Mouse (Mus musculus) thymus, postnatal 36 days (tissue): Measurements from ENCODE around the gene Tom1l2.
A peak's percentile ranks its signal among the peaks of the same experiment; 100 is the strongest.

Experiments used
- DNase-seq, 2 experiments: peaks; one replicate each; pipeline ENCODE4 v3.0.0; 2022; ENCODE audit warnings: mixed read lengths in 2 of 2

The Tom1l2 gene

GRCm38 (mm10) chr11:60352559-60353411 lies at the start of gene Tom1l2, which contains the start of gene Drc3:
Gene Tom1l2 (minus strand): TSS chr11:60352905.
Gene Drc3 (plus strand): TSS chr11:60353329.
- peak; percentile 96 to 98 for DNase-seq

- DNase-seq, result no peak
Observed at GRCm38 (mm10) chr11:60397172-60397571, 44.5 kb upstream of the Tom1l2 start.

DNA sequence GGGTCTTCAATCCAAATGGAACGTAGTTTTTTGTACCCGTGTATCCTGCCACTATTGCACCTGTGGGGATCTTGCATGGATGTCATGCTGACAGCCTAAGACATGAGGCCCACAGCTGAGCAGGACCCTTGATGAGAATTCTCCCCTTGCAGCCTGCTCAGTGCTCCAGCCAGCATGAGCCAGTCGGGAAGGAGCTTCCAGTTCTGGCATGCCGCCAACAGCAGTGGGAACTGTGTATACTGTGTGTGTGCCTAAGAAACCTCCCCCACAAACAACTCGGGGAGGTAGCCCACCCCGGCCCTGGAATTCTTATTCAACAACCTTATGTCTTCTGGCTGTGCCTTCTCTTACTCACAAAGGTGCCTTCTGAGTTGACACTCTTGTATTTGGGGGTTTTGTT lies 43.8 kb upstream of the Tom1l2 start:
- no peak for DNase-seq

DNA sequence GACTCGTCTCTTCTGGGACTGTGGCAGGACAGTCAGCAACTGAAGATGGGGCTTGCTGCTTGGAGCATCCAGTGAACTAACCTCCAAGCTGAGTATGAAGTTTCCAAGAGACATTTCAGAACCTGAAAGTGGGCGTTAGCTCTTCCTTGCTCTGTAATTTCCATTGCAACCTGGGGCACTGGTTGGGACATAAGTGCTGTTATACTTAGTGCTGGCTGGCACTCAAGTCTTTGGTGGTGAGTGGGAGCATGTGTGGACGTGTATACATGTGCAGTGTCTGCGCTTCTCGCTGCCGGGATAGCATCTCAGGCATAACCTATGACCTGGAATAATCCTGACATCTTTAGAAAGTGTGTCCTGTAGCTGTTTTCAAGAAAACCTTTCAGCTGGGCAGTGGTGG lies 38.6 kb upstream of the Tom1l2 start:
- DNase-seq, result no peak

GRCm38 (mm10) chr11:60387944-60388343 lies 35.2 kb upstream of the Tom1l2 start:
- DNase-seq, result no peak

DNA sequence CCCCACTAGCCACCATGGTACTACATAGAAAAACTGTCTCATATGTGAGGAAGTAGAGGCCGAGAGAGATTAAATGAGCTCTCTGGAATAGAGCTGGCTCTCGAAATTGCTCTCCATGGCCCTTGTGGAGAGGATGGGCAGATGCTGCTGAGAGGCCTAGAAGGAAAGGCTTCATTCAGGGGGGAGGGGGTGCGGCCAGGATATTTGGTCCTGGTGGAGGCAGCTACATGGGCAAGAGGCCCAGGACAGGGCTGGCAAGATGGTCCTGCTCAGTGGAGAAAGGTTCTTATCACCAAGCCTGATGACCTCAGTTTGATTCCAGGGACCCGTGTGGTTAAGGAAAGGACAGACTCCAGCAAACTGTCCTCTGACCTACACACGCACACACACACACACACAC lies 33.2 kb upstream of the Tom1l2 start:
- DNase-seq, result no peak

DNA sequence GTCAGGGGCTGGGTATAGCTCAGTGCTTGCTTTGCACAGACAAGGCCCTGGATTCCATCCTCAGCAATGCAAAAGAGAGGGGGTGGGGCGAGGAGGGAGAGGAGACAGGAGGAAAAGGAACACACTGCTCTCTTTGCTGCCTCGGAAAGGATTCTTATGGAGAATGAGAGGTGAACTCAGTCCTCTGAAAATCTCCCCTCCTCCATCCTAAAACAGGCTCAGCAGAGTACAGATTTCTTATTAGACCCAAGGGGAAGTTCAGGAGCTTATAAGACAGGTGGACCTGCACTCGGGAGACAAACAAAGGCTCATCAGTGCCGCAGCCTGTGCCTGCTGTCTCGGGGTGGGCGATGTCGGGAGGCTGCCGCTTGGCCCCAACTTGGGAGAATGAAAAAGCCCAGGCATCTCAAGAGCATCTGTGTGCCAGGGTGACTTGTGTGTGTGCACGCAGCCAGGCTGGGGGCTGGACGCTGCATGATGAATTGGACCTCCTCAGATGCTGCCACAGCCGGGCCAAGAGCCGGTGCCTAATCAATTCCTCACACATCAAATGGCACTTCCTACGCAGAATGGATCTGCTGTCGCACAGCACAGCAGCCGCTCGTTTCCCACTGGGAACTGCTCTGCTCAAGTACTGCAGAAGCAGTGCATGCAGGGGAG lies 32.2 kb upstream of the Tom1l2 start:
- no peak for DNase-seq

- no peak for DNase-seq
Observed at GRCm38 (mm10) chr11:60383518-60383917, 30.8 kb upstream of the Tom1l2 start.

- no peak for DNase-seq
Observed at GRCm38 (mm10) chr11:60374481-60374880, 21.8 kb upstream of the Tom1l2 start.

GRCm38 (mm10) chr11:60370431-60370830 lies 17.7 kb upstream of the Tom1l2 start:
- no peak for DNase-seq

DNA sequence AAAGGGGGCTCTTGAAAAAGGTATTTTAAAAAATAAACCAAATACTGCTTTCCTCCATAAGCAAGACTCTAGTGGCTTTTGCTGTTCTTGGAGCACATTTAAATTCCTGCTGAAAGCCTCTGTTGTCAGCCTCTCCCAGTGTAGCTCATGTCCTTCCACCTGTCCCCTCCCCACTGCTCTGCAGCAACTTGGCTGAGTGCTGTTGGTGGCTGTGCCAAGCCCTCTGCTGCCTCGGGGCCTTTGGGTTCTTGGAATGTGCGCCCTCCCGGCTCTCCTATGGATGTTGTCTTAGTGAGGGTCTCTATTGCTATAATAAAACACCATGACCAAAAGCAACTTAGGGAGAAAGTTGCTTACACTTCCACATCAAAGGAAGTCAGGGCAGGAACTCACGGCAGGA lies 16.7 kb upstream of the Tom1l2 start:
- no peak for DNase-seq

- DNase-seq, result no peak
Observed at GRCm38 (mm10) chr11:60368909-60369308, 16.2 kb upstream of the Tom1l2 start.

GRCm38 (mm10) chr11:60367256-60367655 lies 14.6 kb upstream of the Tom1l2 start:
- DNase-seq, result no peak

DNA sequence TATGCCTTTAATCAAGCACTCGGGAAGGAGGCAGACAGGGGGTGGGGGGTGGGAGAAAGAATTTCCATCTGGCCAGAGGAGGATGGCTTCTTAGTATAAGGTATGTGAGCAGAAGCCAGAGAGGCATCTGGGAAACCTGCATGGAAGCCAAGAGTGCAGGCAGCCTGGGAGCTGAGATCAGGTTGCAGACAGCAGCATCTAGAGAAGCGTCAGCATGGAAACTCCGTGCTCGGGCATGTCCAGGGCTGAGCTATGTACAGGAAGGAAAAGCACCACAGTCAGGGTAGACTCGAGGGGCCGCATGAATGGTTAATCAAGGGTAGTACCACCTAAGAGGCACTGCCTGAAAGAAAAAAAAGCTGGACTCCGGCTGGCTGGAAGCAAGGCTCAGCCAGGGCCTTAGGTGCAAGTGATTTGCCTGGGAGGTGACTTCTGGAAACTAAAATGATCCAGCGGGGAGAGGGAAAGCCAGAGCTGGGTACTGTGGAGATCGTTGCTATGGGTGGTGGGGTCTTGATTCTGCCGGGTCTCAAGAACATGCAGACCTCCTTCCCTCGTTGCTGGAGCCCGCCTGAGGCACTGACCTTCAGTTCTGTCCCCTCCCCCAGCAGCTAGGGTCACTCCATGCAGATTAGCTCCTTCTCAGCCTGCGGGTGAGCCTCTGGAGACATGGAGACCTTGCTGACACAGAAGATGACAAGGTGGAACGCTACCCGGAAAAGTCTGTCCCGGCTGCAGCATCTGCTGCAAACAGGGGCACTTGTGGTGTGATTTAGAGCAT lies 13.7 kb upstream of the Tom1l2 start:
- DNase-seq, result no peak

GRCm38 (mm10) chr11:60360631-60361201 lies 8.0 kb upstream of the Tom1l2 start:
- DNase-seq, result no peak

- no peak for DNase-seq
Observed at GRCm38 (mm10) chr11:60359936-60360335, 7.2 kb upstream of the Tom1l2 start.

DNA sequence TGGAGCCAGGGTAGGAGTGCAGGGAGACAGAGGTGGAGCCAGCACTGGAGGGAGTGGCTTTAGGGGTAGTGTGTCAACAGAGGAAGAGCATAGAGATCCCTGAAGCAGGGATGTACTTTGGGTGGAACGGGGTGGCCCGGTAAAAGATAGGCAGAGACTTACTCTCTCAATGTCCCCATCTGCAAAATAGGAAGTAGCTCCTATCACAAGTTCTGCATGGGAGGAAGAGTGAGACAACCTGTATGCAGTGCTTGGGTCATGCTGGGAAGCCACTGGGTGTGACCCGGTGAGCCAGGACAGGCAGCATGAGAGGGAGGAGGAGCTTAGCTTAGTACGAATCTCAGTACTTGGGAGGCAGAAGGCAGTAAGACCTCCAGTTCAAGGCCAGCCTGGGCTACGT lies 6.4 kb upstream of the Tom1l2 start:
- no peak for DNase-seq

DNA sequence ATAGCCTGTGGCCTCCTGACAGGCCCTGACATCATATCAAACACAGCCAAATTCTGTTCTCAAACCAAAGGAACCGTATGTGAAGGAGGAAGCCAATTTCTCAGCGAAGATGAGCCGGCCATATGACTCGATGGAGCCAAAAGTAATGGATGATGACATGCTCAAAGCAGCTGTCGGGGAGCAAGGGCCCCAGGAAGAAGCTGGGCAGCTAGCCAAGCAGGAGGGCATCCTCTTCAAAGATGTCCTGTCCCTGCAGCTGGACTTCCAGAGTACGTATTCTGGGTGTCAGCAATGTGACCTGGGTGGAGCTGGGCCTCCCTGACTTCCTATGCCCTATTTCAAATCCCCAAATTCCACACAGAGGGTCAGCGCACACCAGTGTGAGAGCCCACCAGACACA lies 5.8 kb upstream of the Tom1l2 start:
- DNase-seq, result no peak

DNA sequence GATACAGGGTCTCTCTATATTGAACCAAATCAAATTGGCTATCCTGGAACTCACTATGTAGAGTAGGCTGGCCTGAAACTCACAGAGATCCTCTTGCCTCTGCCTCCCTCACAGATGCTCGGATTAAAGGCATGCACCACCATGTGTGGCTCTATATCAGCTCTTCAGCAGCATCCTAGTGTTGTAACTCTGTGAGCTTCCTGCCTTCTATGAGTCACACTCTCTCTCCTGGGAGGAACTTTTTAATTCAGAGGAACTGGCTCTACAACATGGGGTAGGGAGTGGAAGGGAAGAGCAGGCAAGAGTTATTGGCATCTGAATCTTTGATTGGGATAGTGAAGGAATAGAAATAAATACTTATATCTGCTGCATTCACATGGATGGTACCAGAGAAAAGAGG lies 4.4 kb upstream of the Tom1l2 start:
- DNase-seq, result no peak

- DNase-seq, result no peak
Observed at GRCm38 (mm10) chr11:60355952-60356351, 3.2 kb upstream of the Tom1l2 start.

- peak; percentile 5 to 18 for DNase-seq
Observed at GRCm38 (mm10) chr11:60351925-60352371, 757 bp downstream of the Tom1l2 start.

DNA sequence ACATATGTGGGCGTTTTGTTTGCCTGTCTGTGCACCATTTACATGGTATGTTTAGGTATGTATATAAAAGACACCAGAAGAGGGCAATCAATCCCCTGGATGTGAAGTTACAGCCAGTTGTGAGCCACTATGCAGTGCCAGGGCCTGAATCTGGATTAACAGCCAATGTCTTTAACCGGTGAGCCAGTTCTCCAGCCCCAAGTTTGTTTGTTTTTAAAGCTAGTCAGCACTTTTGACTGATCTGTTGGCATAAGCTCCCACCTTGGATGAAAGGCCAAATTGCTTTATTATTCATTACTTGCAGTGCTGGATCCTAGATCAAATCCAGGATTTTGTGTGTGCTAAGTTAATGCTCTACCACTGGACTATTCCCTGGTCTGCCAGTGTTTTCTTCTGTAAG lies 1.3 kb downstream of the Tom1l2 start:
- no peak for DNase-seq

- no peak for DNase-seq
Observed at GRCm38 (mm10) chr11:60346537-60346936, 6.2 kb downstream of the Tom1l2 start.
